Mouse (Mus musculus): ENCODE results near the gene Stat5a. TPM values are rescaled to one million over a fixed set of nuclear protein-coding genes. Genes with fewer than 3 reads are reported as not detected.

Stat5a gene
- total RNA-seq, 2 experiments from 2014 or later, result 1.7 to 2.0 TPM

- no peak for TF ChIP-seq CTCF (IDR thresholded peaks at IDR 0.05)
- intact Hi-C loops (cut with DNase I), result no loop called here
- Histone ChIP-seq H3K27ac (no peak overlapping the region), H3K4me3 (no peak overlapping the region)
- no peak for DNase-seq (ENCODE audit: extremely low spot score in 1 of 2, low spot score in 2 of 2)
Measured at GRCm38 (mm10) chr11:100894146-100894918, 35.2 kb downstream of the Stat5a start.

DNA sequence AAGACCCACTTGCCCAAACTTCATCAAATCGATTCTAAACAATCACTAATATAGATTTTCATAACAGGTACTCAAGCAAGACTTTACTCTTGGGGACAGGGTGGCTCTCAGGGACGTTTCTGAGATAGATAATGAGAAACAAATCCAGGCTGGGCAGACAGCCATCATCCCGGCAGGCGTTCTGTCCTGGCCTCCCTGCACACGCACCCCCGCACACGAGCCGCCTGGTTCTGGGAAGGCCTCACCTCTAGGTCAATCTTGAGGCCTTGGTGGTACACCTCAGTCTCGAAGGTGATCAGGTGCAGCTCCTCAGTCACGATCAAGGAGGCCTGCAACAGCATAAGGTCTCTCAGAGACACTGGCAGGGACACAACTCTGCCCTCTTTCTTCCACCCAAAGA is 36.9 kb downstream of the Stat5a start:
- no peak for DNase-seq (ENCODE audit: extremely low spot score in 1 of 2, low spot score in 2 of 2)
- Histone ChIP-seq H3K27ac (no peak overlapping the region), H3K4me3 (no peak overlapping the region)
- intact Hi-C loops (cut with DNase I), result no loop called here
- no peak for TF ChIP-seq CTCF (IDR thresholded peaks at IDR 0.05)

- intact Hi-C loops (cut with DNase I), result no loop called here
- no peak overlapping the region for H3K27ac ChIP-seq
- DNase-seq (ENCODE audit: extremely low spot score in 1 of 2, low spot score in 2 of 2), result peak; percentile 28 to 32
- H3K4me3 ChIP-seq, result no peak overlapping the region
- no peak for TF ChIP-seq CTCF (IDR thresholded peaks at IDR 0.05)
Measured at GRCm38 (mm10) chr11:100897294-100898231, 38.4 kb downstream of the Stat5a start.

DNA sequence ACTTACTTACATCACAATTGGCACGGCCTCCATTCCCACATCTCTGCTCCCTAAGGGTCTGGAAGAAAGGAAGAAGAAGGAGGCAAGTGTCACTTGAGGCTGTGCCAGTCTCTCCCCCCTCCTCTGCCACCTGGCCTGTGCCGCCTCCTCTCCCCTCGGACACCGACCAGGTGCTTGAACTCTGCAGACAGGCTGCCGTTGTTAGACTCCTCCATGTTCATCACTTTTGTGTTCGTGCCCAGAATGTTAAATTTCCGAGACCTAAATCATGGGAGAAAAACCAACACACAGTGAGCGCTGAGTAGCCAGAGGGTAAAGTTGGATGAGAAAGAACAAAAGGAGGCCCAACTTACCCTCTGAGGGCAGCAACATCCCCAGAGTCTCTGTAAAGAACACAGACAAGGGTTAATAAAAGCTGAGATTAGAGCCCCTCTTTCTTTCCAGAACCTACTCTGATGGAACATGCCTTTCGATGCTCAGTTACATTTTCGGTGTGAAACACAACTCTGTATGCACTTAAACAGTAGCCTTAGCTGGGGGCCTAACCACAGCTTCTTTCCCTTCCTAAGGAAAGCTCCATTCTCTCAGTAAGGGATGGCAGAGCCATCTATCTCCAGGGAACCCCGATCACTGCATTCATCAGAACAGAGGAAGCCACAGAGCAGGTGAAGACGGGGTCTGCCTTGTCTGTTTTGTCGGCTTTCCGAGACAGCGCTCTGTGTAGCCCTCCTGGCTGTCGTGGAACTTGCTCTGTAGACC is 39.5 kb downstream of the Stat5a start:
- intact Hi-C loops (cut with DNase I), result no loop called here
- no peak overlapping the region for H3K27ac ChIP-seq

GRCm38 (mm10) chr11:100904580-100905351 is 45.6 kb downstream of the Stat5a start:
- no peak overlapping the region for H3K27ac ChIP-seq
- intact Hi-C loops (cut with DNase I), result no loop called here
- TF ChIP-seq CTCF (IDR thresholded peaks at IDR 0.05), result no peak
- no peak for DNase-seq (ENCODE audit: extremely low spot score in 1 of 2, low spot score in 2 of 2)
- no peak overlapping the region for H3K4me3 ChIP-seq

More for the DNA sequence above, 39.5 kb downstream of the Stat5a start:
- DNase-seq (ENCODE audit: extremely low spot score in 1 of 2, low spot score in 2 of 2), result no peak
- no peak overlapping the region for H3K4me3 ChIP-seq
- TF ChIP-seq CTCF (IDR thresholded peaks at IDR 0.05), result no peak

GRCm38 (mm10) chr11:100905929-100906328 is 46.8 kb downstream of the Stat5a start:
- no peak for TF ChIP-seq CTCF (IDR thresholded peaks at IDR 0.05)
- DNase-seq (ENCODE audit: extremely low spot score in 1 of 2, low spot score in 2 of 2), result no peak
- no peak overlapping the region for H3K27ac ChIP-seq
- no peak overlapping the region for H3K4me3 ChIP-seq
- intact Hi-C loops (cut with DNase I), result no loop called here

- no peak for TF ChIP-seq CTCF (IDR thresholded peaks at IDR 0.05)
- no peak for DNase-seq (ENCODE audit: extremely low spot score in 1 of 2, low spot score in 2 of 2)
- Histone ChIP-seq H3K4me3 (no peak overlapping the region), H3K27ac (no peak overlapping the region)
- intact Hi-C loops (cut with DNase I), result no loop called here
Measured at GRCm38 (mm10) chr11:100906885-100907284, 47.7 kb downstream of the Stat5a start.

- intact Hi-C loops (cut with DNase I), result no loop called here
- TF ChIP-seq CTCF (IDR thresholded peaks at IDR 0.05), result no peak
- DNase-seq (ENCODE audit: extremely low spot score in 1 of 2, low spot score in 2 of 2), result no peak
- H3K4me3 ChIP-seq, result no peak overlapping the region
- H3K27ac ChIP-seq, result no peak overlapping the region
Measured at GRCm38 (mm10) chr11:100908112-100908511, 49.0 kb downstream of the Stat5a start.

- H3K27ac ChIP-seq, result no peak overlapping the region
- no peak for TF ChIP-seq CTCF (IDR thresholded peaks at IDR 0.05)
- intact Hi-C loops (cut with DNase I), result no loop called here
- DNase-seq (ENCODE audit: extremely low spot score in 1 of 2, low spot score in 2 of 2), result no peak
- H3K4me3 ChIP-seq, result no peak overlapping the region
Measured at GRCm38 (mm10) chr11:100908567-100908966, 49.4 kb downstream of the Stat5a start.

DNA sequence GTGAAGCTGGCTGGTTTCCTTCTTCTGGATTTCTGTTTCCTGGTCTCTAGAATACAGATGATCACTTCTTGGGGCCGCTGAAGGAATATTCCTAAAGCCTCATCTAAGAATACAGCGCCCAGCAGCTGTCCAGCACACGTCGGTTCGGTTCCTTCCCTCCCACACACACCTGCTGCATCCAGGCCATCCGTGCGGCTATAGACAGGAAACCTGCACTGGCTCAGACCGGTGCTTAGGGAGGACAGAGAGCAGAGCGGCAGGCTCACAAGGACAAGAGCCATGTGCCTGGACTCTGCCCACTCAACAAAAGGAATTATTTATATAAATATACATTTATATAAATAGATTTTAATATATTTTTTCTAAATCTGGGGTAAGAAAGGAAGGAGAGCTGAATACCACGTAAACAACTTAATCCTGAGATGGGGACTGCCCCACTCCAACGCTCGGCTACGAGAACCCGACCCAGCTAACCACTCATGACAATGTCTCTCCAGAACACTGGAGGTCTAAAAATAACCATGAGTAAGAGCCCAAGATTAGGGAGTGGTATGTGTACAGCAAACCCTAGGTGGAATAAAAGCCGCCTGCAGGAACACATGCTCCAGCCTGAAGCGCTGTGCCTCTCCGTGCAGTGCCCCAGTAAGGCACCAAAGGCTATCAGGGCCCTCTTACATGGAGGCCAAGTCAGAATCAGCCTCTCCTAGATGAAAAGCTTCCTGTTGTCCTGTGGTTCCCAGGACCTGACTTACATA is 53.4 kb downstream of the Stat5a start:
- intact Hi-C loops (cut with DNase I), result no loop called here
- H3K4me3 ChIP-seq, result no peak overlapping the region
- no peak for TF ChIP-seq CTCF (IDR thresholded peaks at IDR 0.05)
- no peak for DNase-seq (ENCODE audit: extremely low spot score in 1 of 2, low spot score in 2 of 2)
- H3K27ac ChIP-seq, result no peak overlapping the region

Data from left cerebral cortex, adult 2 months (tissue).